Mouse (Mus musculus): ENCODE measurements around the gene Usp7.

DNA sequence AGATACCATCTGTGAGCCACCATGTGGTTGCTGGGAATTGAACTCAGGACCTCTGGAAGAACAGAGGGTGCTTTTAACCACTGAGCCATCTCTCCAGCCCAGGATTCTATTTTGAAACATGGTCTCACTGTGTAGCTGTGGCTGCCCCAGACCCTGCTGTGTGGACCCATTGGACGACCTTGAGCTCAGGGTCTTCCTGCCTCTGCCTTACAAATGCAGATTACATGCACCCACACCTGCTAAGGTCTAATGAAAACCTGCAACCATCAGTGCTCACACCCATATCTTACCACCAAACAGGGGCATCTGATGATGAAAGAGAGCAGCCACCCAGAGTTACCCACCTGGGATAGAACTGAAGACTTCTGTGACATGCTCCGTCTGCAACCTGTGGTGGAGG lies 135.9 kb downstream of the Usp7 start:
- no peak for TF ChIP-seq GATA1 (IDR thresholded peaks at IDR 0.05; ENCODE audit: borderline replicate concordance, low read length)
- no peak for TF ChIP-seq FLI1 (IDR thresholded peaks at IDR 0.05; ENCODE audit: low read length)
